Mouse (Mus musculus) cerebellum, adult 2 months (tissue): ENCODE measurements at regions not wholly inside any gene's neighbourhood (a gene's known extent, or its start where the extent isn't known, plus 50 kb on each side); places are given as distances from the start of the nearest gene placed in this dataset.

Source experiments
- DNase-seq, 2 experiments: peaks; one replicate each; pipeline ENCODE4 v3.0.0; 2021
- H3K27ac ChIP-seq: fragments of 200-500 bp; 2 replicates; pipeline ENCODE4 v1.5.1; 2012; ENCODE audit warnings: low read length, control low read depth, inconsistent platforms; ENCODE audit not compliant: insufficient read depth
- H3K27me3 ChIP-seq: fragments of 200-500 bp; 2 replicates; pipeline ENCODE4 v1.6.1; 2012; ENCODE audit warnings: inconsistent platforms, mild to moderate bottlenecking, low read length, moderate library complexity; ENCODE audit not compliant: control insufficient read depth, insufficient read depth
- H3K4me1 ChIP-seq: fragments of 200-500 bp; 2 replicates; pipeline ENCODE4 v1.6.1; 2011; ENCODE audit warnings: low read length; ENCODE audit not compliant: control insufficient read depth, insufficient read depth
- H3K4me3 ChIP-seq: fragments of 200-500 bp; replicated peaks from 2 replicates; pipeline ENCODE3; 2011; ENCODE audit warnings: mild to moderate bottlenecking, low read depth, low read length, control low read depth; ENCODE audit not compliant: insufficient read depth
- CTCF ChIP-seq: fragments of 200-500 bp; IDR thresholded peaks from 2 replicates; pipeline ENCODE4 v1.5.1; 2011; ENCODE audit warnings: low read depth, mild to moderate bottlenecking, control low read depth, low read length, moderate library complexity, borderline replicate concordance; ENCODE audit not compliant: insufficient read depth
- POLR2A ChIP-seq: fragments of 200-500 bp; IDR thresholded peaks from 2 replicates; pipeline ENCODE4 v1.6.1; 2011; ENCODE audit warnings: low read length, control low read depth, borderline replicate concordance; ENCODE audit not compliant: insufficient read depth
- WGBS: fragments of 180-500 bp; shearing (Covaris S2); methylation state at CpG from one replicate; pipeline ENCODE4 v1.1.7; 2018; 5-methylcytosine and 5-hydroxymethylcytosine counted together

DNA sequence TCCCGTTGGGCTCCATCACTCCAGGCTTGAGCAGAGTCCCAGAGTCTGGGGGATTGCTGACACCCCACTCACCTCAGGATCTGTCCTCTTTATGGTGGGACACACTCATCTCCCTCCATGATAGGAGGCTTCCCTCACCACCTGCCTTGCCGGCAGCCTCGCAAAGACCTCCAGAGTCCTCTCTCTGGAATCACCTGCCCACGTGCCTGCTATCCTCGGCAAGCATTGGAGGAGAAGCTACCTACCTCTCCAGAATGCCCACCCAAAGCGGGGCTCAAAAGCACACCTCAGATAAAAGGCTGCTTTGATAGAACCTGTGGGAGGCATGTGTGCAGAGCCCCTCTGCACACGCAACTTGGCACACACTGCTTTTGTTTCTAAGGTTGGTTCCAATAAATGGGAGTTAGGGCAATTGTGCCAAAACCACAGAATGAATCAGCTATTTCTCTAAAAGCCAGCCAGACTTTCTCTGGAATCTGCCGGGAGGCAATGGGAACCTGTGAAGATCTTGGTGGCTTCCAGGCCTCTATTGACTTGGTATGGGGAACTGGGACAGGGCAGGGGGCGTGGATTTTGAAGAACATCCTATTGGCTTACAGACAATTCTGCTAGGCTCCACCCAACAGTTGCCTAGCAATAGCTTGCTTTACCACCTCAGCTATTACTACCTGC is 176.4 kb downstream of the Ackr3 start:
- DNase-seq, result no peak
- WGBS, result 77% methylated on average over 9 of the region's 9 CpGs
- no peak overlapping the region for H3K27ac ChIP-seq
- H3K27me3 ChIP-seq, result no peaks in the 10 kb centered on the region
- TF ChIP-seq CTCF, result no peak
- no peak for TF ChIP-seq POLR2A
- H3K4me3 ChIP-seq, result no peak overlapping the region
- H3K4me1 ChIP-seq, result peaks cover 19% of the 10 kb centered on the region

DNA sequence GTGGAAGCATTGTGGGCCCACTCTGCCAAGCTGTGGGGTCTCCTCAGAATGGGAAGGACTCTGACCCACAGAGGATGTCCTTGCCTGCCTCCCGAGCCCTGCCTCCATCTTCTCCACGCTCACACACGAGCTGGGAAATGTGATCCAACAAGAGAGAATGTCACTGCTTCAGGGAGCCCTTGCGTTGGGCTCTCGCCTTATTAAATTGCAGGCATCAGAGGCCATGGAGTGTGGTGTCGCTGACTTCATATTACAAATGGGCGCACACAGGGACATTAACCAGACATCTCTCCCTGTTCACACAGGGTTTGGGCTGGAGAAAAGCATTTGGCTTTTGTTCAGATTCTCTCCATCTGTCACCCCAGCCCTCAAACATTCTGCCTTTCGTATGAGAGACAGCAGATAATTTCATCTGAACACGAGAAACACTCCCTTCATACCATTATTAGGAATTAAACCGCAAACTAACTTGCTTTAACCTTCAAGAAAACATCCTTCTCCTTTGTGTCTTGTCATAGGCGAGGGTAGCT is 179.2 kb downstream of the Ackr3 start:
- no peak for TF ChIP-seq POLR2A
- TF ChIP-seq CTCF, result no peak
- peaks cover 19% of the 10 kb centered on the region for H3K4me1 ChIP-seq
- H3K27me3 ChIP-seq, result no peaks in the 10 kb centered on the region
- no peak overlapping the region for H3K4me3 ChIP-seq
- WGBS, result 36% methylated on average over 11 of the region's 11 CpGs
- no peak overlapping the region for H3K27ac ChIP-seq
- DNase-seq, result peak; percentile 12 to 43

DNA sequence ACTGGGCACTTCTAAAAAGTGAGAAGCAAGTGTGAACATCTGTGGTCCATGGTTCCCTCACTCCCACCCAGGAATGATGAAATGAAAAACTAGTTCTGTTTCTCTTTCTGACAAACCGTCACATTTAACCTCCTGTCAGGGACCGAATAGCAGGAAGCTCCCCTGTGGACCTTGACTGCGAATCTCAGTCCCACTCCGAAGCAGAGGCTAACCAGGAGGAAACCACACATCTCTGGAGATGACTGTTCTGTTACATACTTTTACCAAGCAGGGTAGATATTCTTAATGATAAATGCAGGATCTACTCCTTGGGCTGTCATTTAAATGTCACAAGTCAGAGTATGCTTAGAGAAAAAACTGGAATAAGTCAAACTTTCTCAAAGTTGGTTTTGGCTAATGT is 181.2 kb downstream of the Ackr3 start:
- Histone ChIP-seq H3K27ac (no peak overlapping the region), H3K27me3 (no peaks in the 10 kb centered on the region), H3K4me1 (peaks cover 19% of the 10 kb centered on the region), H3K4me3 (no peak overlapping the region)
- TF ChIP-seq POLR2A, result no peak
- 91% methylated on average over 4 of the region's 4 CpGs for WGBS
- no peak for DNase-seq

DNA sequence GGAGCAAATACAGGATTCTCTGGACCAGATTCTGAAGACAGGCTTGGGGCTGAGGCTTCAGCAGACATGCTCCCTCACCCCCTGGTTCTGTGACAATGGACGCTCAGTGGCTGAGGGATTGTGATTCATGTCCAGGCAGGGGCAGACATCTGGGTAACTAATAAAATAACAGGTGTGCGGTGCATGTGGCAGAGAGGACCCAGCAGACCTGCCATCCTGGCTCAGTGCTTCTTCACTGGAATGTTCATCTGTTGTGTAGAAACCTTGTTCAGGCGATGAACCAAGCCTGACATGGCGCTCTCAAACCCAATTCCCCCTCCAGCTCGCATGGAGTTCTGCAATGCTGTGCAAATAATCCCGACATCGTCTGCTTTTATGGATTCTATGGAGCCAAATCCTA is 183.0 kb downstream of the Ackr3 start:
- WGBS, result 89% methylated on average over 7 of the region's 7 CpGs
- Histone ChIP-seq H3K27ac (no peak overlapping the region), H3K27me3 (no peaks in the 10 kb centered on the region), H3K4me3 (no peak overlapping the region), H3K4me1 (peaks cover 12% of the 10 kb centered on the region)
- DNase-seq, result no peak
- TF ChIP-seq CTCF, result no peak
- no peak for TF ChIP-seq POLR2A

DNA sequence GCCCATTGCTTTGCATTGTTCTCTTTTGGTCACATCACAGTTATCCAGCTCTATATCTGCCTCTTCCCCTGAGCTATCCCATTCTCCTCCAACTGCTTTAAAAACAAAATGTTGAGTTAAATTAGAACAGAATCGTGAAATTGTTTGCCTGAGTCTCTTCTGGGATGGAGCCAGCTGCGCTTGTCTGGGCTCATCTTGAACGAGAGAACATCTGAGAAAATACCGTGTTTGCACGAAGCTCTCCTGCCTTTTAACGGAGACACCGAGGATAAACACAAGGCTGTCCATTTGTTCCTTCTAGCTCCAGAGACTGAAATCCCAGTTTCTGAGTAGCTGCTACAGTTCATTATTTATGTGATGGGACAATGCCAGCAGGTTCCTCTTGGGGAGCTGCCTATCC is 186.6 kb downstream of the Ackr3 start:
- TF ChIP-seq CTCF (no peak), POLR2A (no peak)
- 73% methylated on average over 7 of the region's 7 CpGs for WGBS
- no peak overlapping the region for H3K27ac ChIP-seq
- no peak overlapping the region for H3K4me3 ChIP-seq
- no peak for DNase-seq
- no peaks in the 10 kb centered on the region for H3K4me1 ChIP-seq
- no peaks in the 10 kb centered on the region for H3K27me3 ChIP-seq

DNA sequence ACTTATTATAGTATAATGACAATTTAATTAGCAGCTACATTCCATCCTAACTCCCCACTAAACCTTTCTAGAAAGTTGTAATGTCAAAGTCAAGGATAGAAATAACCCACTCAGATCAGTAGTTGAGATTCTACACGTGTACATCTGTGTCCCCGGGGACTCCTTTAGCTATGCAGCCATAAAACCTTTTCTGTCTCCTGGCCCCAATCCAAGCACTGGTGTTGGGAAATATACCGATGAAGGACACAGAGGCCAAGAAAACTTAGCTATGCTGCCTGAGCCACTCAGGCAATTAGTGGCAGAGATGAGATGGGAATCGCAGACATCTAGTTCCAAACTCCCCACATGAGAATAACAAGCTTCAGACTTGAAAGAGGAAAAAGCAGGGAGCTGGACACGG is 190.1 kb downstream of the Ackr3 start:
- DNase-seq, result no peak
- H3K27ac ChIP-seq, result no peak overlapping the region
- 46% methylated on average over 5 of the region's 5 CpGs for WGBS
- H3K4me1 ChIP-seq, result no peaks in the 10 kb centered on the region
- TF ChIP-seq CTCF (no peak), POLR2A (no peak)
- H3K27me3 ChIP-seq, result no peaks in the 10 kb centered on the region
- no peak overlapping the region for H3K4me3 ChIP-seq

DNA sequence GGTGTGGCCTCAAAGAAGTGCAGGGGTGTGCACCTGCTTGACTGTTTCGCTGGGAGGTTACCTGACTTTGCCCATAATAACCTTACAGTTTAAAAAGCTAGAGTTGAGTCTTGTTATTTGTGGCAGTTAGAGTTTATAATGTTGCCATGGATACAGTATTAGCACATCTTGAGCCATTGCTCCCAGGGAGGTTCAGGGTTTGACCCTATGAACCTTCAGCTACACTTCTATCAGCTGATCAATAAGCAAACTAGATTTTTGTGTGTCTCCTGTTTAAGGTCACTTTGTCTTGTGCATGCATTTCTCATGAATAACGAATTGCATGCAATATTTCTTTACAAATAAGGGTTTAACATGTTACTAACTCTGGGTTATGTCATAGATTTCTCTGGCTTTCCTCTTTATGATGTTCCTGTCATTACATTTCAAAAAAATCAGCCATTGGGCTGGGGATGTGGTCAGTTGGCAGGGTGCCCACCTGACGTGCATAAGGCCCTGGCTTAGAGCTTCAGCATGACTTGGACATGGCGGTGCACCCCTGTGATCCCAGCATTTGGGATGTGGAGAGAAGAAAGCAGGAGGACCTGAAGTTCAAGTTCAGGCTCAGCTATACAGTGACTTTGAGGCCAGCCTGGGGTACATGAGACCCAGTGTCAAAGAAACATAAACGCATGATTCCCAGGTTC is 191.7 kb downstream of the Ackr3 start:
- TF ChIP-seq POLR2A, result no peak
- TF ChIP-seq CTCF, result no peak
- DNase-seq, result no peak
- H3K27me3 ChIP-seq, result no peaks in the 10 kb centered on the region
- H3K4me1 ChIP-seq, result no peaks in the 10 kb centered on the region
- H3K27ac ChIP-seq, result no peak overlapping the region
- no peak overlapping the region for H3K4me3 ChIP-seq
- 71% methylated on average over 5 of the region's 5 CpGs for WGBS

DNA sequence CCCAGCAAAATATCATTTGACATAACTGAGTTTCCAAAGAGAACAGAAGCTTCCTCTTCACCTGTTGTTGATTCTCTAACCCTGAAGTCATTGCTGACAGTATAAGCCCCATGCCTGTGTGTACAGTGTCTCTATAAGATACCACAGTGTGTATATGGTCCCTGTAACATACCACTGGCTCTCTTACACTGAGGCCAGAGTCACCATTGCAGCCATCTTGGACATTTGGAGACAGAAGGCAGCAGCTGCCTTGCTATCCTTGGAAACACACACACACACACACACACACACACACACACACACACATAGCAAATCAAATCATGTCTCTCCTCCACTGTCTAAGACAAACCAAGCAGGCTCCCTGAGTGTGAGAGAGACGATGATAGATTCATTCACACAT is 192.9 kb downstream of the Ackr3 start:
- no peak for DNase-seq
- no peak overlapping the region for H3K4me3 ChIP-seq
- no peaks in the 10 kb centered on the region for H3K4me1 ChIP-seq
- H3K27ac ChIP-seq, result no peak overlapping the region
- H3K27me3 ChIP-seq, result no peaks in the 10 kb centered on the region
- WGBS, result 76% methylated on average over 1 of the region's 1 CpGs
- TF ChIP-seq POLR2A (no peak), CTCF (no peak)
